Mouse (Mus musculus) erythroblast, embryonic 14.5 days (primary cell): ENCODE measurements around the gene Galnt15.

ENCODE experiments used
- GATA1 ChIP-seq: IDR thresholded peaks from 2 replicates; pipeline ENCODE4 v1.6.1; 2012; ENCODE audit warnings: low read length, inconsistent platforms, mixed read lengths
- TAL1 ChIP-seq: IDR thresholded peaks from 3 replicates; pipeline ENCODE4 v1.6.1; 2012; ENCODE audit warnings: low read length, inconsistent platforms, mixed read lengths

GRCm38 (mm10) chr14:32061398-32061797 lies 32.6 kb downstream of the Galnt15 start:
- no peak for TF ChIP-seq TAL1
- no peak for TF ChIP-seq GATA1
